In the genomic region with DNA sequence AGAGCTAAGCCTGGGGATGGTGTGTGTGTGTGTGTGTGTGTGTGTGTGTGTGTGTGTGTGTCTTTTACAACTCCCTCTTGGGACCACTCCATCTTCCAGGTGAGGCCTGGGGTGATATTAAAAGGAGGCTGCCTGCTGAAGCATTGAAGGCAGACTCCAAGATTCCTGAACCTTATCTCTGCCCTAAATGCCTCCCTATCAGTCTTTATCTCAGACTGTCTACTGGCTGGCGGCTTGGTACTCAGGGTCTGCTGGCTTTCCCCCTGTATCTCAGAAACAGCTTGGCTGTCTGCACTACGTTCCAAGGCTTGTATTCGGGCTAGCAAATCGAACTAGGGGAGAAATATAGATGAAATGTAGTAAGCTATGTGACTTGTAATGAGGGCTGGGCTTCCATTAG, we compare ENCODE assay signal across 22 mouse cellular contexts.
DNase-seq lines count a peak whose midpoint lies in the region; ATAC-seq lines count a peak whose summit lies in the region.
"Had no signal": no experiment of that assay in that cellular context is flagged by ENCODE, and none has a peak within 500 bp of the region (broad histone marks: within the 10 kb centered on the region; RNA-seq: fewer than 3 reads in every experiment).

No protein-coding gene starts in this region.

- peak overlapping the region; percentile 68 for H3K4me2 ChIP-seq in heart, embryonic 13.5 days
- H3K4me2 ChIP-seq in neural tube, embryonic 12.5 days (replicated peaks) = 0 out of 2 replicates have a peak overlapping the region, but pooled peaks have one; percentile 9
- H3K4me2 ChIP-seq in neural tube, embryonic 15.5 days = 0 out of 2 replicates have a peak overlapping the region, but pooled peaks have one; percentile 20
- H3K4me2 ChIP-seq: hindbrain, embryonic 14.5 days; intestine, embryonic 15.5 days had no signal

- DNase-seq in embryo, embryonic 11 days = peak; percentile 16
- DNase-seq in embryo, embryonic 9.5 days (ENCODE audit: extremely low spot score) = no peak
- no peak for DNase-seq in heart, adult 9 months (ENCODE audit: low spot score in 2 of 2)
- no peak for DNase-seq in neural tube, embryonic 10.5 days (ENCODE audit: extremely low spot score, low spot score)
- DNase-seq in gastrocnemius, postnatal 14 days = no peak
- DNase-seq: adrenal gland, adult 2 months; adrenal gland, postnatal 25 days; cerebellum, adult 18-20 months; cerebellum, adult 9-11 months; cerebellum, postnatal 36 days; forebrain, postnatal 0 days; gastrocnemius, postnatal 25 days; kidney, adult 18-20 months had no signal

- 0 out of 2 replicates have a peak, but pooled peaks cover 1% of the 10 kb centered on the region for H3K27me3 ChIP-seq in heart, embryonic 13.5 days (replicated peaks)
- H3K27me3 ChIP-seq in neural tube, embryonic 12.5 days (replicated peaks) = peaks cover 21% of the 10 kb centered on the region
- H3K27me3 ChIP-seq in neural tube, embryonic 15.5 days (replicated peaks) = peaks cover 32% of the 10 kb centered on the region

- H3K27ac ChIP-seq in heart, embryonic 13.5 days (replicated peaks) = no peak overlapping the region
- no peak overlapping the region for H3K27ac ChIP-seq in neural tube, embryonic 12.5 days
- H3K27ac ChIP-seq in neural tube, embryonic 15.5 days (replicated peaks) = no peak overlapping the region
- H3K27ac ChIP-seq: forebrain, embryonic 13.5 days; hindbrain, embryonic 10.5 days; hindbrain, embryonic 14.5 days; intestine, embryonic 15.5 days had no signal

- intact Hi-C loops in gastrocnemius, postnatal 14 days (cut with DNase I; ENCODE audit: low total_unique reads) = loop anchor here (5.0 kb wide), 1 partner anchor 82 kb away; no protein-coding TSS in a partner anchor

- no peaks in the 10 kb centered on the region for H3K36me3 ChIP-seq in heart, embryonic 13.5 days
- H3K36me3 ChIP-seq in neural tube, embryonic 12.5 days = no peaks in the 10 kb centered on the region
- no peaks in the 10 kb centered on the region for H3K36me3 ChIP-seq in neural tube, embryonic 15.5 days
- H3K36me3 ChIP-seq: hindbrain, embryonic 10.5 days; intestine, embryonic 15.5 days had no signal

- WGBS in heart, embryonic 13.5 days = 8% methylated on average over 4 of the region's 4 CpGs
- WGBS in neural tube, embryonic 12.5 days = 36% methylated on average over 4 of the region's 4 CpGs
- WGBS in neural tube, embryonic 15.5 days = 37% methylated on average over 4 of the region's 4 CpGs

- H3K4me1 ChIP-seq in heart, embryonic 13.5 days = peaks cover 45% of the 10 kb centered on the region
- peaks cover 12% of the 10 kb centered on the region; the same call in 1 of the 2 replicates for H3K4me1 ChIP-seq in neural tube, embryonic 12.5 days
- H3K4me1 ChIP-seq in neural tube, embryonic 15.5 days = peaks cover 27% of the 10 kb centered on the region

- no peak for ATAC-seq in heart, embryonic 13.5 days (ENCODE audit: extremely low read depth, insufficient number of reproducible peaks, low FRiP score, low TSS enrichment)
- no peak for ATAC-seq in neural tube, embryonic 12.5 days (ENCODE audit: low FRiP score, low read depth)
- no peak for ATAC-seq in neural tube, embryonic 15.5 days (ENCODE audit: low FRiP score)
- ATAC-seq: activated CD4-positive, CD25-positive, alpha-beta regulatory T cell, adult 4 months; forebrain, embryonic 13.5 days; forebrain, postnatal 0 days; intestine, embryonic 15.5 days; Patski had no signal

- no peak overlapping the region for H3K4me3 ChIP-seq in heart, embryonic 13.5 days
- no peak overlapping the region for H3K4me3 ChIP-seq in neural tube, embryonic 12.5 days
- no peak overlapping the region for H3K4me3 ChIP-seq in neural tube, embryonic 15.5 days (replicated peaks)
- H3K4me3 ChIP-seq: forebrain, embryonic 13.5 days; intestine, embryonic 15.5 days had no signal

- no peaks in the 10 kb centered on the region for H3K9me3 ChIP-seq in heart, embryonic 13.5 days
- no peaks in the 10 kb centered on the region for H3K9me3 ChIP-seq in neural tube, embryonic 12.5 days
- H3K9me3 ChIP-seq in neural tube, embryonic 15.5 days (replicated peaks) = no peaks in the 10 kb centered on the region
- H3K9me3 ChIP-seq: forebrain, embryonic 13.5 days; hindbrain, embryonic 10.5 days; intestine, embryonic 15.5 days had no signal

- no peak overlapping the region for H3K9ac ChIP-seq in heart, embryonic 13.5 days
- H3K9ac ChIP-seq in neural tube, embryonic 12.5 days = no peak overlapping the region
- no peak overlapping the region for H3K9ac ChIP-seq in neural tube, embryonic 15.5 days (replicated peaks)
- H3K9ac ChIP-seq: forebrain, embryonic 13.5 days; forebrain, postnatal 0 days; hindbrain, embryonic 14.5 days; intestine, embryonic 15.5 days had no signal

Comparison
In these comparisons a context has a peak if more than half of its experiments do, and no peak if none do; other contexts are left out.
1. H3K4me2 ChIP-seq: peak in every context shown above with its lines; median percentile 68 in heart, embryonic 13.5 days; 20 in neural tube, embryonic 15.5 days; 9 in neural tube, embryonic 12.5 days.